Mouse (Mus musculus): Measurements from ENCODE around the gene Zfp800. TPM values are rescaled to one million over a fixed set of nuclear protein-coding genes. Genes with fewer than 3 reads are reported as not detected.

The Zfp800 gene
- polyA plus RNA-seq, 1 experiment from 2014 or later, result 22.8 TPM

- whole genome bisulfite sequencing (ENCODE audit: insufficient replicate concordance), result 39% methylated on average over 2 of the region's 2 CpGs
- no peaks in the 10 kb centered on the region for H3K9me3 ChIP-seq (replicated peaks; ENCODE audit: control insufficient read depth, low read length)
- no peak overlapping the region for H3K4me3 ChIP-seq (ENCODE audit: low read depth, low read length)
- H3K4me2 ChIP-seq (ENCODE audit: low read depth, low read length), result no peak overlapping the region
- H3K4me1 ChIP-seq (ENCODE audit: control insufficient read depth, low read depth, low read length), result no peaks in the 10 kb centered on the region
- no peak overlapping the region for H3K27ac ChIP-seq (ENCODE audit: low read length)
- no peak overlapping the region for H3K9ac ChIP-seq (ENCODE audit: low read depth, low read length)
- H3K27me3 ChIP-seq (ENCODE audit: control insufficient read depth, insufficient read depth, low read depth, low read length), result no peaks in the 10 kb centered on the region
- ATAC-seq (ENCODE audit: low read depth), result no peak
- H3K36me3 ChIP-seq (ENCODE audit: control insufficient read depth, insufficient read depth), result no peaks in the 10 kb centered on the region
Measured at GRCm38 (mm10) chr6:28306702-28307101, 91.1 kb downstream of the Zfp800 start.

- Histone ChIP-seq H3K9ac (ENCODE audit: low read depth, low read length) (no peak overlapping the region), H3K4me3 (ENCODE audit: low read depth, low read length) (no peak overlapping the region), H3K4me1 (ENCODE audit: control insufficient read depth, low read depth, low read length) (no peaks in the 10 kb centered on the region), H3K27me3 (ENCODE audit: control insufficient read depth, insufficient read depth, low read depth, low read length) (peaks cover 2% of the 10 kb centered on the region; the same call in 1 of the 2 replicates), H3K9me3 (replicated peaks; ENCODE audit: control insufficient read depth, low read length) (no peaks in the 10 kb centered on the region), H3K36me3 (ENCODE audit: control insufficient read depth, insufficient read depth) (no peaks in the 10 kb centered on the region), H3K4me2 (ENCODE audit: low read depth, low read length) (no peak overlapping the region), H3K27ac (ENCODE audit: low read length) (no peak overlapping the region)
- ATAC-seq (ENCODE audit: low read depth), result no peak
- 24% methylated on average over 8 of the region's 8 CpGs for WGBS (ENCODE audit: insufficient replicate concordance)
Measured at GRCm38 (mm10) chr6:28296306-28296705, 101.5 kb downstream of the Zfp800 start.

- no peak overlapping the region for H3K4me3 ChIP-seq (ENCODE audit: low read depth, low read length)
- peaks cover 2% of the 10 kb centered on the region; the same call in 1 of the 2 replicates for H3K27me3 ChIP-seq (ENCODE audit: control insufficient read depth, insufficient read depth, low read depth, low read length)
- no peak overlapping the region for H3K9ac ChIP-seq (ENCODE audit: low read depth, low read length)
- no peaks in the 10 kb centered on the region for H3K4me1 ChIP-seq (ENCODE audit: control insufficient read depth, low read depth, low read length)
- no peak overlapping the region for H3K4me2 ChIP-seq (ENCODE audit: low read depth, low read length)
- no peak for ATAC-seq (ENCODE audit: low read depth)
- no peaks in the 10 kb centered on the region for H3K36me3 ChIP-seq (ENCODE audit: control insufficient read depth, insufficient read depth)
- no peak overlapping the region for H3K27ac ChIP-seq (ENCODE audit: low read length)
- no peaks in the 10 kb centered on the region for H3K9me3 ChIP-seq (replicated peaks; ENCODE audit: control insufficient read depth, low read length)
- WGBS (ENCODE audit: insufficient replicate concordance), result 61% methylated on average over 7 of the region's 7 CpGs
Measured at GRCm38 (mm10) chr6:28295581-28295980, 102.2 kb downstream of the Zfp800 start.

DNA sequence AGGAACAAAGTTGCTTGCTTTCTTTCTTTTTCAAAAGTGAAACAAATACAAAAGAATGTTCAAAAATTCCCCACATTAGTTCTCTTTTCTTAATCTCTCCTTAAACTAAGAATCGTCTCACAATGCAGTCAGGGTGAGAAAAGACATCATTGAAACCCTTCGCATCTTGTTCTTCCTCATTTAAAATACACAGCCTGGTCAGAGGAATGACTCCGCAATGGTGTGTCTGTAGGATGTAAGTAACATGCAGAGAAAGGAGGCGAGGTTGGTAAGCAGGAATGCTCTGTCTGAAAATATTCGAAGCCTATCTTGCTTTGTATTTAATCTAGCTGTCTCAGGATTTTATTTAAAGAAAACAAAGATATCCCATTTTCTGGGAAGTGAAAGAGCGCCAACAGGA is 105.0 kb downstream of the Zfp800 start:
- Histone ChIP-seq H3K27ac (ENCODE audit: low read length) (no peak overlapping the region), H3K4me3 (ENCODE audit: low read depth, low read length) (no peak overlapping the region), H3K27me3 (ENCODE audit: control insufficient read depth, insufficient read depth, low read depth, low read length) (peaks cover 2% of the 10 kb centered on the region; the same call in 1 of the 2 replicates), H3K9me3 (replicated peaks; ENCODE audit: control insufficient read depth, low read length) (no peaks in the 10 kb centered on the region), H3K4me2 (ENCODE audit: low read depth, low read length) (no peak overlapping the region), H3K9ac (ENCODE audit: low read depth, low read length) (no peak overlapping the region), H3K4me1 (ENCODE audit: control insufficient read depth, low read depth, low read length) (no peaks in the 10 kb centered on the region), H3K36me3 (ENCODE audit: control insufficient read depth, insufficient read depth) (no peaks in the 10 kb centered on the region)
- no peak for ATAC-seq (ENCODE audit: low read depth)
- WGBS (ENCODE audit: insufficient replicate concordance), result 65% methylated on average over 6 of the region's 6 CpGs

DNA sequence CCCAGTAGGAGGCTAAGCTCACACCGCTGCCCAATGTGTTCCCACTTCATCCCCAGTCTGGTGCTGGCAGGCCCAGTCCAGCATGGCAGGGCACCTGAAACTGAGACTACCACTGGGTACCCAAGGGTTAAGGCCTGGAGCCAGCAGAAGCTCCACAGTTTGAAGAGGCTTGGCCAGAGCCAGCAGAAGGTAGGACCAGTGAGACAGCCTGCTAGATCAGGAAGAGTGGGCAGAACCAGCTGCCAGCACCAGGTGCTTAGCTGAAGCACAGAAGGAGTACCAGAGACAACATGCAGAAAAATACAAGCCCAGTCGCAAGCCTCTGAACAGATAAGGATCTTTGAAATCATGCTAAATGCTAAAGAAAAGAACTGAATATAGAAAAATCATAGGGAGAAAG is 117.9 kb downstream of the Zfp800 start:
- H3K9me3 ChIP-seq (replicated peaks; ENCODE audit: control insufficient read depth, low read length), result no peaks in the 10 kb centered on the region
- no peaks in the 10 kb centered on the region for H3K36me3 ChIP-seq (ENCODE audit: control insufficient read depth, insufficient read depth)
- no peak overlapping the region for H3K4me2 ChIP-seq (ENCODE audit: low read depth, low read length)
- no peaks in the 10 kb centered on the region for H3K27me3 ChIP-seq (ENCODE audit: control insufficient read depth, insufficient read depth, low read depth, low read length)
- H3K4me1 ChIP-seq (ENCODE audit: control insufficient read depth, low read depth, low read length), result no peaks in the 10 kb centered on the region
- WGBS (ENCODE audit: insufficient replicate concordance), result 70% methylated on average over 2 of the region's 2 CpGs
- H3K4me3 ChIP-seq (ENCODE audit: low read depth, low read length), result no peak overlapping the region
- H3K27ac ChIP-seq (ENCODE audit: low read length), result no peak overlapping the region
- no peak for ATAC-seq (ENCODE audit: low read depth)
- H3K9ac ChIP-seq (ENCODE audit: low read depth, low read length), result no peak overlapping the region

- no peaks in the 10 kb centered on the region for H3K27me3 ChIP-seq (ENCODE audit: control insufficient read depth, insufficient read depth, low read depth, low read length)
- WGBS (ENCODE audit: insufficient replicate concordance), result under 1% methylated on average over 29 of the region's 29 CpGs
- peaks cover 25% of the 10 kb centered on the region for H3K4me1 ChIP-seq (ENCODE audit: control insufficient read depth, low read depth, low read length)
- no peak for ATAC-seq (ENCODE audit: low read depth)
- H3K27ac ChIP-seq (ENCODE audit: low read length), result peak overlapping the region; percentile 88
- H3K9me3 ChIP-seq (replicated peaks; ENCODE audit: control insufficient read depth, low read length), result no peaks in the 10 kb centered on the region
- peak overlapping the region; percentile 96 for H3K4me2 ChIP-seq (ENCODE audit: low read depth, low read length)
- peak overlapping the region; percentile 97 for H3K4me3 ChIP-seq (ENCODE audit: low read depth, low read length)
- peak overlapping the region; percentile 95 for H3K9ac ChIP-seq (ENCODE audit: low read depth, low read length)
- H3K36me3 ChIP-seq (ENCODE audit: control insufficient read depth, insufficient read depth), result peaks cover 10% of the 10 kb centered on the region
Measured at GRCm38 (mm10) chr6:28262198-28262621, 135.6 kb downstream of the Zfp800 start.

- Histone ChIP-seq H3K36me3 (ENCODE audit: control insufficient read depth, insufficient read depth) (peaks cover 11% of the 10 kb centered on the region), H3K9me3 (replicated peaks; ENCODE audit: control insufficient read depth, low read length) (no peaks in the 10 kb centered on the region), H3K4me1 (ENCODE audit: control insufficient read depth, low read depth, low read length) (peaks cover 25% of the 10 kb centered on the region), H3K27me3 (ENCODE audit: control insufficient read depth, insufficient read depth, low read depth, low read length) (no peaks in the 10 kb centered on the region), H3K27ac (ENCODE audit: low read length) (peak overlapping the region; percentile 91), H3K4me3 (ENCODE audit: low read depth, low read length) (peak overlapping the region; percentile 97), H3K9ac (ENCODE audit: low read depth, low read length) (peak overlapping the region; percentile 95), H3K4me2 (ENCODE audit: low read depth, low read length) (peak overlapping the region; percentile 96)
- WGBS (ENCODE audit: insufficient replicate concordance), result under 1% methylated on average over 109 of the region's 131 CpGs
- ATAC-seq (ENCODE audit: low read depth), result peak; percentile 93
Measured at GRCm38 (mm10) chr6:28261307-28262197, 136.3 kb downstream of the Zfp800 start.

DNA sequence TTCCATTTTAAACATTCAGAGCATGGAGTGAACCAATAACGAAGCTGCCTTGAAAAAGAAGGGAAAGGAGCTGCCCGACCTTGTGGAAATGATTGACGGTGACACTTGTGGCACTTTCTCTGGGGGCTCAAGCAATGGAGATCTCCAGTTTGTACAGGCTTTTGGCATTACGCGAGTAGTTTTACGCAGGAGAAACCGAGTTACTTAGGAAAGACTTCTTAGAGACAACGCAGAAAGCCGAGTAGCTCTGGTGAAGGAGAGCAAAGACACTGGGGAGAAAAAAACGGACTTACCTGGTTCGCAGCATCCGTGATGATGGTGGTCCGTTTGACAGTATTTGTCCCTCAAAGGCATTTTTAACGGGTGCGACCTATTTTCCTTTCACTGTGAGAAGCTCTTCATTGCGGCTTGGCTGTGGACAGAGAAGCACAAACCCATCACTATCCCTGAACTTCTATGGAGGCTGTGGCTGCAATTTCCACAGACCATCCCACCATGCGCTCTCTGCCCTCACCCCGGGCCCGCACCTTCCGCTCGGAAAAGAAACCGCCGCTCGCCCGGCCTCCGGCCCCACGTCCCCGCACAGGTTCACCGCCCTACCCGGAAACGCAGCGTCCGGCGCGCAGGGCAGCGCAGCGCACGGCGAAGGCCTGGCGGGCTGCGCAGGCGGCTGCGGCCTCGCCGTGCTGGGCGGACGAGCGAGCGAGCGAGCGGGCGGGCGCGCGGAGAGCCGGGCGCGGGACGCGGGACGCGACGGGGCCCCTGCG is 137.2 kb downstream of the Zfp800 start:
- H3K36me3 ChIP-seq (ENCODE audit: control insufficient read depth, insufficient read depth), result peaks cover 18% of the 10 kb centered on the region
- H3K4me3 ChIP-seq (ENCODE audit: low read depth, low read length), result peak overlapping the region; percentile 97
- H3K9ac ChIP-seq (ENCODE audit: low read depth, low read length), result peak overlapping the region; percentile 95
- no peaks in the 10 kb centered on the region for H3K27me3 ChIP-seq (ENCODE audit: control insufficient read depth, insufficient read depth, low read depth, low read length)
- whole genome bisulfite sequencing (ENCODE audit: insufficient replicate concordance), result 1% methylated on average over 63 of the region's 64 CpGs
- peak; percentile 60 for ATAC-seq (ENCODE audit: low read depth)
- H3K4me1 ChIP-seq (ENCODE audit: control insufficient read depth, low read depth, low read length), result peaks cover 25% of the 10 kb centered on the region
- peak overlapping the region; percentile 96 for H3K4me2 ChIP-seq (ENCODE audit: low read depth, low read length)
- H3K9me3 ChIP-seq (replicated peaks; ENCODE audit: control insufficient read depth, low read length), result no peaks in the 10 kb centered on the region
- H3K27ac ChIP-seq (ENCODE audit: low read length), result peak overlapping the region; percentile 91
